Mouse (Mus musculus) lung, adult 2 months (tissue): Measurements from ENCODE around the gene Camkv.

Source experiments
- CTCF ChIP-seq: fragments of 200-500 bp; IDR thresholded peaks from 2 replicates; pipeline ENCODE4 v1.5.1; 2011; ENCODE audit warnings: mild to moderate bottlenecking, low read length, control low read depth; ENCODE audit not compliant: insufficient read depth
- POLR2A ChIP-seq: fragments of 200-500 bp; IDR thresholded peaks from 2 replicates; pipeline ENCODE4 v1.6.1; 2011; ENCODE audit warnings: low read depth, mild to moderate bottlenecking, control low read depth, low read length, borderline replicate concordance; ENCODE audit errors: extremely low read depth

DNA sequence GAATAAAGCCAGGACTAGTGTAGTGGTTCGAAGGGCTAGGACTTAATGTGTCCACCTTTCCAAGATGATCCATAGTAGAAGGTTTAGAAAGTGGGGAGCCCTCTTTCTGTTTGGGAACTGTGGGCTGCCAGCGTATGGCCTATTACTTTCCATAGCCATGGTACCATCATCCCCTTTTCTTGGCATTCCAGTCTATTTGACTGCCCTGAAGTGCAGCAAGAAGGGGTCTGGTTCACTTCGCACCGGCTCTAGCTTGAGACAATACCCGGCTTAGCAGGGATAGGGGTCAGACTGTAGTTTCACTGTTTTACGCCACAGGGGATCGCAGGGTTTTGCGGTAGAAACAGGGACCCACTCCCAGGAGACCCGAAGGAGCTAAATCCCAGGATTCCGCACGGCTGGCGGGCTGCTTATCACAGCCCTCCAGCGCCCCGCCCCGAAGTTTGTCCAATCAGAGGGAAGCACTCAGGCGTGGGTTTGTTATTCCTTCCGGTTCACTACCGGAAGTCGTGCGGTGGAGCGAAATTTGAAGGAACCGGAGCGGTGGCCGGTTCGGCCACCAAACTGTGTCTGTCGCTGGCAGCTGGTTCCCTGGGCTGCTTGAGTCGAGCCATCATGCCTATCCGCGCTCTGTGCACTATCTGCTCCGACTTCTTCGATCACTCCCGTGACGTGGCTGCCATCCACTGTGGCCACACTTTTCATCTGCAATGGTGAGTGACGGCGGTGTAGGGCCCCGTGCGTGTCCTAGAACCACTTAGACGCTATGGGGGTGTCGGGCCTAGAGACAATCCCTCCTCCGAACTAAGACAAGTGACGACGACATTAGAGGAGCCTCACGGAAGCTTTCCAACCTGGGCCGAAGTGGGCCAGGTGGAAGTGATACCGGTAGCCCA lies 15.2 kb downstream of the Camkv start:
- TF ChIP-seq CTCF (no peak), POLR2A (peak; percentile 72; the same call in 1 of the 2 replicates)
